Mouse (Mus musculus) thymus, adult 2 months (tissue): Measurements from ENCODE around the gene Bsdc1. TPM values are rescaled to one million over a fixed set of nuclear protein-coding genes. Genes with fewer than 3 reads are reported as not detected.
"Not testable (repeated sequence)": the region's sequence is repeated elsewhere in the genome, so short reads cannot be mapped to it uniquely, and the experiment has no call there.

Experiments
- DNase-seq: peaks from one replicate; pipeline ENCODE4 v3.0.0; 2021
- H3K27ac ChIP-seq: fragments of 200-500 bp; 2 replicates; pipeline ENCODE4 v1.5.1; 2012; ENCODE audit warnings: low read length, control low read depth; ENCODE audit not compliant: control insufficient read depth, insufficient read depth
- H3K27me3 ChIP-seq: fragments of 200-500 bp; 2 replicates; pipeline ENCODE4 v1.6.1; 2012; ENCODE audit warnings: mild to moderate bottlenecking, low read length, moderate library complexity, mixed read lengths; ENCODE audit not compliant: control insufficient read depth, insufficient read depth
- H3K36me3 ChIP-seq: fragments of 200-500 bp; 2 replicates; pipeline ENCODE4 v1.6.1; 2012; ENCODE audit warnings: mild to moderate bottlenecking, low read length, moderate library complexity; ENCODE audit not compliant: control insufficient read depth, insufficient read depth
- H3K4me1 ChIP-seq: fragments of 200-500 bp; replicated peaks from 2 replicates; pipeline ENCODE4 v1.6.1; 2012; ENCODE audit warnings: low read length; ENCODE audit not compliant: control insufficient read depth, insufficient read depth
- H3K4me3 ChIP-seq: fragments of 200-500 bp; 2 replicates; pipeline ENCODE4 v1.5.1; 2012; ENCODE audit warnings: mild to moderate bottlenecking, low read length, control low read depth, moderate library complexity; ENCODE audit not compliant: control insufficient read depth, insufficient read depth
- CTCF ChIP-seq: fragments of 200-500 bp; IDR thresholded peaks from 2 replicates; pipeline ENCODE4 v1.5.1; 2012; ENCODE audit warnings: mild to moderate bottlenecking, control low read depth, low read length, moderate library complexity, borderline replicate concordance; ENCODE audit not compliant: control insufficient read depth, poor library complexity, insufficient read depth; ENCODE audit errors: extremely low read depth
- POLR2A ChIP-seq: fragments of 200-500 bp; IDR thresholded peaks from 2 replicates; pipeline ENCODE4 v1.6.1; 2012; ENCODE audit warnings: mild to moderate bottlenecking, low read length, control low read depth, moderate library complexity; ENCODE audit not compliant: control insufficient read depth, poor library complexity, insufficient read depth; ENCODE audit errors: extremely low read depth
- WGBS: fragments of 180-500 bp; shearing (Covaris S2); methylation state at CpG from one replicate; pipeline ENCODE4 v1.1.7; 2018; 5-methylcytosine and 5-hydroxymethylcytosine counted together
- polyA plus RNA-seq: library from polyadenylated mRNA; depleted of rRNA; stranded (reverse); fragments of >200 nt; gene quantifications from 2 replicates; pipeline ENCODE4 v1.2.3, GENCODE M21; 2012; rRNA removed

Gene Bsdc1
- polyA plus RNA-seq, 1 experiment = 27.1 TPM

GRCm38 (mm10) chr4:129518519-129518918 lies 57.1 kb downstream of the Bsdc1 start:
- peaks cover 7% of the 10 kb centered on the region; the same call in 1 of the 2 replicates for H3K4me1 ChIP-seq
- no peak for DNase-seq
- no peak for TF ChIP-seq CTCF
- no peak for TF ChIP-seq POLR2A
- H3K4me3 ChIP-seq = no peak overlapping the region
- WGBS = 93% methylated on average over 8 of the region's 8 CpGs
- H3K27me3 ChIP-seq = no peaks in the 10 kb centered on the region
- no peak overlapping the region for H3K27ac ChIP-seq
- peaks cover 65% of the 10 kb centered on the region for H3K36me3 ChIP-seq

DNA sequence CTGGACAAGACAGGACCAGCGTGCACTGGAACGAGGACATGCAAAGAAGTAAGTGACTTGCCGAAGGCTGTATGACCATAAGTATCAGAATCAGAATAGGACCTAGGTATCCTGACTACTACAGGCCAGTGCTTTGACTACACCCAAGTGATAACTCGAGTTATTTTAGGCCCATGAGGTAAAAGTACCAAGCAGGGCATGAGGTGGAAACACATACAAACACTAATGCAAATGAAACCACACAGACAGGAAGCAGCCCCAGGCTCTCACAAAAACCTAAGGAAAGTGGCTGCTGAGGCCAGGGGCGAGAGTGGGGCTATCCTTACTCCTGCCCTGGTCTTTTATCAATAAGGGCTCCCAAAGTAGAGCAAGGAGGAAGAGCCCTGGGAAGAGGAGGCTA lies 64.0 kb downstream of the Bsdc1 start:
- no peak overlapping the region for H3K27ac ChIP-seq
- WGBS = 84% methylated on average over 5 of the region's 5 CpGs

GRCm38 (mm10) chr4:129525889-129526288 lies 64.5 kb downstream of the Bsdc1 start:
- Histone ChIP-seq H3K4me1 (no peaks in the 10 kb centered on the region), H3K27ac (no peak overlapping the region), H3K4me3 (no peak overlapping the region), H3K36me3 (peaks cover 76% of the 10 kb centered on the region), H3K27me3 (no peaks in the 10 kb centered on the region)
- DNase-seq = no peak
- TF ChIP-seq POLR2A = no peak
- TF ChIP-seq CTCF = no peak
- 98% methylated on average over 3 of the region's 3 CpGs for WGBS

More for the DNA sequence above, 64.0 kb downstream of the Bsdc1 start:
- peaks cover 80% of the 10 kb centered on the region for H3K36me3 ChIP-seq
- H3K27me3 ChIP-seq = no peaks in the 10 kb centered on the region
- DNase-seq = no peak
- no peak overlapping the region for H3K4me3 ChIP-seq
- TF ChIP-seq POLR2A (no peak), CTCF (no peak)
- H3K4me1 ChIP-seq = no peaks in the 10 kb centered on the region

GRCm38 (mm10) chr4:129528901-129529300 lies 67.5 kb downstream of the Bsdc1 start:
- not testable (repeated sequence) for DNase-seq, H3K4me1 ChIP-seq, H3K27ac ChIP-seq, H3K4me3 ChIP-seq, H3K27me3 ChIP-seq
- H3K36me3 ChIP-seq = peaks cover 65% of the 10 kb centered on the region
- 97% methylated on average over 6 of the region's 6 CpGs for WGBS

Other genes with a start within 250 kb of the Bsdc1 start
- gene C77080, start 200.2 kb upstream of the Bsdc1 start, polyA plus RNA-seq = 18.7 and 19.5 TPM in 2 replicates
- 0.50 and 0.88 TPM in 2 replicates for gene Sync, start 174.0 kb upstream of the Bsdc1 start, polyA plus RNA-seq
- 55.5 and 61.0 TPM in 2 replicates for gene Rbbp4, start 126.2 kb upstream of the Bsdc1 start, polyA plus RNA-seq
- 14.3 and 14.4 TPM in 2 replicates for gene Zbtb8os, start 125.9 kb upstream of the Bsdc1 start, polyA plus RNA-seq
- gene Zbtb8a, start 83.5 kb upstream of the Bsdc1 start, polyA plus RNA-seq = 3.3 and 3.6 TPM in 2 replicates
- 0.20 and 0.36 TPM in 2 replicates for gene Zbtb8b, start 20.7 kb upstream of the Bsdc1 start, polyA plus RNA-seq
- not detected in 2 replicates for gene Tssk3, start 29.4 kb downstream of the Bsdc1 start, polyA plus RNA-seq
- gene Fam229a, start 29.6 kb downstream of the Bsdc1 start, polyA plus RNA-seq = 0.92 and 1.1 TPM in 2 replicates
- 152 and 190 TPM in 2 replicates for gene Marcksl1, start 52.0 kb downstream of the Bsdc1 start, polyA plus RNA-seq
- gene Hdac1, start 81.1 kb downstream of the Bsdc1 start, polyA plus RNA-seq = 198 and 201 TPM in 2 replicates
- 1,584 and 1,845 TPM in 2 replicates for gene Lck, start 112.1 kb downstream of the Bsdc1 start, polyA plus RNA-seq
- gene Fam167b, start 117.0 kb downstream of the Bsdc1 start, polyA plus RNA-seq = 2.6 and 3.0 TPM in 2 replicates
- gene Eif3i, start 139.1 kb downstream of the Bsdc1 start, polyA plus RNA-seq = 331 and 350 TPM in 2 replicates
- gene Tmem234, start 139.1 kb downstream of the Bsdc1 start, polyA plus RNA-seq = 243 and 257 TPM in 2 replicates
- gene Dcdc2b, start 152.7 kb downstream of the Bsdc1 start, polyA plus RNA-seq = 4.9 and 7.0 TPM in 2 replicates
- 73.8 and 78.8 TPM in 2 replicates for gene Iqcc, start 157.5 kb downstream of the Bsdc1 start, polyA plus RNA-seq
- gene Ccdc28b, start 162.4 kb downstream of the Bsdc1 start, polyA plus RNA-seq = 34.8 and 35.3 TPM in 2 replicates
- 70.1 and 70.8 TPM in 2 replicates for gene Txlna, start 179.5 kb downstream of the Bsdc1 start, polyA plus RNA-seq
- 32.5 and 34.2 TPM in 2 replicates for gene Kpna6, start 211.2 kb downstream of the Bsdc1 start, polyA plus RNA-seq
- 68.1 and 69.6 TPM in 2 replicates for gene Tmem39b, start 235.3 kb downstream of the Bsdc1 start, polyA plus RNA-seq